Mouse (Mus musculus) retina, postnatal 1 day (tissue): ENCODE results near the gene Hist1h3g.

Source experiments
- DNase-seq: peaks from one replicate; pipeline ENCODE4 v3.0.0-alpha.2; 2012

Hist1h3g gene

GRCm38 (mm10) chr13:23515826-23516620 is 19.2 kb upstream of the Hist1h3g start:
- DNase-seq: no peak

- peak; percentile 89 for DNase-seq
Measured at GRCm38 (mm10) chr13:23516822-23517602, 18.2 kb upstream of the Hist1h3g start.

GRCm38 (mm10) chr13:23517603-23518294 is 17.5 kb upstream of the Hist1h3g start:
- peak; percentile 92 for DNase-seq

- DNase-seq: no peak
Measured at GRCm38 (mm10) chr13:23518295-23518603, 17.0 kb upstream of the Hist1h3g start.

- DNase-seq: peak; percentile 88
Measured at GRCm38 (mm10) chr13:23518885-23519284, 16.3 kb upstream of the Hist1h3g start.

GRCm38 (mm10) chr13:23519416-23519815 is 15.8 kb upstream of the Hist1h3g start:
- DNase-seq: peak; percentile 88

- DNase-seq: peak; percentile 78
Measured at GRCm38 (mm10) chr13:23521703-23522102, 13.5 kb upstream of the Hist1h3g start.

- no peak for DNase-seq
Measured at GRCm38 (mm10) chr13:23523976-23524375, 11.2 kb upstream of the Hist1h3g start.

GRCm38 (mm10) chr13:23524654-23525053 is 10.6 kb upstream of the Hist1h3g start:
- DNase-seq: peak; percentile 87

GRCm38 (mm10) chr13:23525901-23526300 is 9.3 kb upstream of the Hist1h3g start:
- no peak for DNase-seq

GRCm38 (mm10) chr13:23526312-23526711 is 8.9 kb upstream of the Hist1h3g start:
- DNase-seq: peak; percentile 96

GRCm38 (mm10) chr13:23529005-23529404 is 6.2 kb upstream of the Hist1h3g start:
- no peak for DNase-seq

- no peak for DNase-seq
Measured at GRCm38 (mm10) chr13:23529480-23530165, 5.6 kb upstream of the Hist1h3g start.

GRCm38 (mm10) chr13:23530181-23530900 is 4.9 kb upstream of the Hist1h3g start:
- peak; percentile 77 for DNase-seq

GRCm38 (mm10) chr13:23530901-23531875 is 4.0 kb upstream of the Hist1h3g start, which contains the start of gene Hist1h4h:
TSS of gene Hist1h4h (plus strand) at chr13:23531050.
- DNase-seq: peak; percentile 99

- no peak for DNase-seq
Measured at GRCm38 (mm10) chr13:23532262-23533075, 2.8 kb upstream of the Hist1h3g start.

GRCm38 (mm10) chr13:23533560-23534367 is 1.5 kb upstream of the Hist1h3g start, which contains the start of gene Hist1h2af:
TSS of gene Hist1h2af (plus strand) at chr13:23533906.
- peak; percentile 94 for DNase-seq

- DNase-seq: no peak
Measured at GRCm38 (mm10) chr13:23534368-23535131, 672 bp upstream of the Hist1h3g start.
